Mouse (Mus musculus): ENCODE measurements at regions not wholly inside any gene's neighbourhood (a gene's known extent, or its start where the extent isn't known, plus 50 kb on each side); places are given as distances from the start of the nearest gene placed in this dataset.

DNA sequence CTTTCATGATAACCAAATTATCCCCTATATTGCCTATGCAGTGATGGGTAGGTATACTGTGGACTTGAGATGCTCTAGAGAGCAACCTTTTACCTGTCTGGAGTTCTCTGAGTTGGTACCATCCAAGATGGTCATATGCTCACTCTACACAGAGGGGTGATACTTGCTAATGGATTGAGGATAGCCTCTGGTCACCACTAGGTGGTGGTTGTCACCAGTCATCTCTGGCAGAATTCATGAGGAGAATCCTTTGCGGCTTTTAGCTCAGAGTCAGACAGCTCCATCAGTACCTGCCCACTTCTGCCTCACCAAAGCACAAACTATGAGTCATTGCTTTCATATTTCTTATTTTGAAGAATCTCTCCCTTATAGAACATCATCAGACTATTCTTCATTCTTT, 500.9 kb upstream of the Impad1 start:
- no peaks in the 10 kb centered on the region for H3K9me3 ChIP-seq
- H3K4me1 ChIP-seq = no peaks in the 10 kb centered on the region
- no peaks in the 10 kb centered on the region for H3K27me3 ChIP-seq
- 95% methylated on average over 1 of the region's 1 CpGs for WGBS
- H3K9ac ChIP-seq = no peak overlapping the region
- ATAC-seq (ENCODE audit: low FRiP score, low read depth) = no peak
- H3K4me3 ChIP-seq = no peak overlapping the region
- no peaks in the 10 kb centered on the region for H3K36me3 ChIP-seq
- no peak overlapping the region for H3K4me2 ChIP-seq (replicated peaks)
- H3K27ac ChIP-seq = no peak overlapping the region

- Histone ChIP-seq H3K4me2 (replicated peaks) (no peak overlapping the region), H3K27ac (no peak overlapping the region), H3K9ac (no peak overlapping the region), H3K27me3 (no peaks in the 10 kb centered on the region), H3K4me1 (no peaks in the 10 kb centered on the region), H3K36me3 (no peaks in the 10 kb centered on the region), H3K9me3 (no peaks in the 10 kb centered on the region), H3K4me3 (no peak overlapping the region)
- ATAC-seq (ENCODE audit: low FRiP score, low read depth) = no peak
- WGBS = 87% methylated on average over 1 of the region's 1 CpGs
Measured at GRCm38 (mm10) chr4:5276113-5276512, 483.0 kb upstream of the Impad1 start.
